Mouse (Mus musculus): ENCODE results near the gene Agbl1. TPM values are rescaled to one million over a fixed set of nuclear protein-coding genes. Genes with fewer than 3 reads are reported as not detected.
A peak's percentile ranks its signal among the peaks of the same experiment; 100 is the strongest.

The Agbl1 gene
- polyA plus RNA-seq, 1 experiment from 2014 or later: 0.22 TPM

- no peaks in the 10 kb centered on the region for H3K9me3 ChIP-seq (replicated peaks)
- H3K27me3 ChIP-seq (replicated peaks): no peaks in the 10 kb centered on the region
- H3K4me3 ChIP-seq (replicated peaks): no peak overlapping the region
- ATAC-seq (ENCODE audit: low FRiP score): no peak
- H3K4me1 ChIP-seq: no peaks in the 10 kb centered on the region
- H3K36me3 ChIP-seq: no peaks in the 10 kb centered on the region
- no peak overlapping the region for H3K9ac ChIP-seq (replicated peaks)
- H3K4me2 ChIP-seq: no peak overlapping the region
- no peak overlapping the region for H3K27ac ChIP-seq (replicated peaks)
- WGBS: 84% methylated on average over 2 of the region's 2 CpGs
These were observed 255.9 kb downstream of the Agbl1 start for GRCm38 (mm10) chr7:76485546-76485945.

- no peak overlapping the region for H3K9ac ChIP-seq (replicated peaks)
- H3K27ac ChIP-seq (replicated peaks): no peak overlapping the region
- no peaks in the 10 kb centered on the region for H3K4me1 ChIP-seq
- 80% methylated on average over 5 of the region's 5 CpGs for WGBS
- no peak overlapping the region for H3K4me2 ChIP-seq
- no peak overlapping the region for H3K4me3 ChIP-seq (replicated peaks)
- no peaks in the 10 kb centered on the region for H3K36me3 ChIP-seq
- H3K9me3 ChIP-seq (replicated peaks): no peaks in the 10 kb centered on the region
- H3K27me3 ChIP-seq (replicated peaks): no peaks in the 10 kb centered on the region
- no peak for ATAC-seq (ENCODE audit: low FRiP score)
These were observed 257.8 kb downstream of the Agbl1 start for GRCm38 (mm10) chr7:76487519-76487918.

GRCm38 (mm10) chr7:76524291-76524690 lies 294.6 kb downstream of the Agbl1 start:
- no peak overlapping the region for H3K27ac ChIP-seq (replicated peaks)
- no peaks in the 10 kb centered on the region for H3K36me3 ChIP-seq
- no peaks in the 10 kb centered on the region for H3K9me3 ChIP-seq (replicated peaks)
- no peak for ATAC-seq (ENCODE audit: low FRiP score)
- no peaks in the 10 kb centered on the region for H3K27me3 ChIP-seq (replicated peaks)
- no peaks in the 10 kb centered on the region for H3K4me1 ChIP-seq
- no peak overlapping the region for H3K9ac ChIP-seq (replicated peaks)
- WGBS: 28% methylated on average over 3 of the region's 3 CpGs
- H3K4me3 ChIP-seq (replicated peaks): no peak overlapping the region
- H3K4me2 ChIP-seq: no peak overlapping the region

GRCm38 (mm10) chr7:76546456-76546855 lies 316.8 kb downstream of the Agbl1 start:
- H3K27ac ChIP-seq (replicated peaks): no peak overlapping the region
- H3K4me3 ChIP-seq (replicated peaks): no peak overlapping the region
- ATAC-seq (ENCODE audit: low FRiP score): no peak
- no peaks in the 10 kb centered on the region for H3K27me3 ChIP-seq (replicated peaks)
- H3K36me3 ChIP-seq: no peaks in the 10 kb centered on the region
- H3K4me2 ChIP-seq: no peak overlapping the region
- 45% methylated on average over 2 of the region's 2 CpGs for WGBS
- H3K9ac ChIP-seq (replicated peaks): no peak overlapping the region
- H3K4me1 ChIP-seq: no peaks in the 10 kb centered on the region
- no peaks in the 10 kb centered on the region for H3K9me3 ChIP-seq (replicated peaks)

- H3K4me2 ChIP-seq: no peak overlapping the region
- H3K36me3 ChIP-seq: no peaks in the 10 kb centered on the region
- H3K9ac ChIP-seq (replicated peaks): no peak overlapping the region
- no peak overlapping the region for H3K27ac ChIP-seq (replicated peaks)
- no peaks in the 10 kb centered on the region for H3K4me1 ChIP-seq
- no peak for ATAC-seq (ENCODE audit: low FRiP score)
- no peak overlapping the region for H3K4me3 ChIP-seq (replicated peaks)
- H3K27me3 ChIP-seq (replicated peaks): no peaks in the 10 kb centered on the region
- no peaks in the 10 kb centered on the region for H3K9me3 ChIP-seq (replicated peaks)
These were observed 317.6 kb downstream of the Agbl1 start for GRCm38 (mm10) chr7:76547313-76547712.

GRCm38 (mm10) chr7:76551860-76552259 lies 322.2 kb downstream of the Agbl1 start:
- no peak for ATAC-seq (ENCODE audit: low FRiP score)

GRCm38 (mm10) chr7:76560564-76561258 lies 331.0 kb downstream of the Agbl1 start:
- Histone ChIP-seq H3K4me3 (replicated peaks) (no peak overlapping the region), H3K36me3 (no peaks in the 10 kb centered on the region), H3K9ac (replicated peaks) (no peak overlapping the region), H3K27me3 (replicated peaks) (no peaks in the 10 kb centered on the region), H3K9me3 (replicated peaks) (no peaks in the 10 kb centered on the region), H3K4me2 (no peak overlapping the region), H3K4me1 (no peaks in the 10 kb centered on the region), H3K27ac (replicated peaks) (no peak overlapping the region)
- peak; percentile 21; the same call in 1 of the 2 replicates for ATAC-seq (ENCODE audit: low FRiP score)

More at GRCm38 (mm10) chr7:76551860-76552259, 322.2 kb downstream of the Agbl1 start:
- no peak overlapping the region for H3K4me2 ChIP-seq
- H3K4me3 ChIP-seq (replicated peaks): no peak overlapping the region
- no peak overlapping the region for H3K9ac ChIP-seq (replicated peaks)
- no peaks in the 10 kb centered on the region for H3K9me3 ChIP-seq (replicated peaks)
- no peaks in the 10 kb centered on the region for H3K27me3 ChIP-seq (replicated peaks)
- H3K4me1 ChIP-seq: no peaks in the 10 kb centered on the region
- 70% methylated on average over 3 of the region's 3 CpGs for WGBS
- H3K36me3 ChIP-seq: no peaks in the 10 kb centered on the region
- H3K27ac ChIP-seq (replicated peaks): no peak overlapping the region

- H3K36me3 ChIP-seq: no peaks in the 10 kb centered on the region
- H3K4me3 ChIP-seq (replicated peaks): no peak overlapping the region
- H3K9ac ChIP-seq (replicated peaks): no peak overlapping the region
- no peaks in the 10 kb centered on the region for H3K9me3 ChIP-seq (replicated peaks)
- H3K27me3 ChIP-seq (replicated peaks): no peaks in the 10 kb centered on the region
- H3K27ac ChIP-seq (replicated peaks): no peak overlapping the region
- 79% methylated on average over 4 of the region's 4 CpGs for WGBS
- H3K4me2 ChIP-seq: no peak overlapping the region
- ATAC-seq (ENCODE audit: low FRiP score): no peak
- no peaks in the 10 kb centered on the region for H3K4me1 ChIP-seq
These were observed 332.8 kb downstream of the Agbl1 start for GRCm38 (mm10) chr7:76562506-76562905.

GRCm38 (mm10) chr7:76594566-76595079 lies 364.9 kb downstream of the Agbl1 start:
- ATAC-seq (ENCODE audit: low FRiP score): no peak
- Histone ChIP-seq H3K4me1 (no peaks in the 10 kb centered on the region), H3K9ac (replicated peaks) (no peak overlapping the region), H3K4me2 (no peak overlapping the region), H3K27ac (replicated peaks) (no peak overlapping the region), H3K27me3 (replicated peaks) (no peaks in the 10 kb centered on the region), H3K36me3 (no peaks in the 10 kb centered on the region), H3K9me3 (replicated peaks) (no peaks in the 10 kb centered on the region), H3K4me3 (replicated peaks) (no peak overlapping the region)
- 86% methylated on average over 5 of the region's 5 CpGs for WGBS

GRCm38 (mm10) chr7:76597812-76598211 lies 368.1 kb downstream of the Agbl1 start:
- no peaks in the 10 kb centered on the region for H3K4me1 ChIP-seq
- H3K4me3 ChIP-seq (replicated peaks): no peak overlapping the region
- ATAC-seq (ENCODE audit: low FRiP score): no peak

GRCm38 (mm10) chr7:76600050-76600690 lies 370.5 kb downstream of the Agbl1 start:
- Histone ChIP-seq H3K4me1 (no peaks in the 10 kb centered on the region), H3K27me3 (replicated peaks) (no peaks in the 10 kb centered on the region), H3K27ac (replicated peaks) (no peak overlapping the region), H3K4me3 (replicated peaks) (no peak overlapping the region), H3K9ac (replicated peaks) (no peak overlapping the region), H3K9me3 (replicated peaks) (no peaks in the 10 kb centered on the region), H3K36me3 (no peaks in the 10 kb centered on the region), H3K4me2 (no peak overlapping the region)
- ATAC-seq (ENCODE audit: low FRiP score): peak; percentile 65
- 46% methylated on average over 2 of the region's 2 CpGs for WGBS

More at GRCm38 (mm10) chr7:76597812-76598211, 368.1 kb downstream of the Agbl1 start:
- Histone ChIP-seq H3K9me3 (replicated peaks) (no peaks in the 10 kb centered on the region), H3K27me3 (replicated peaks) (no peaks in the 10 kb centered on the region), H3K27ac (replicated peaks) (no peak overlapping the region), H3K4me2 (no peak overlapping the region), H3K9ac (replicated peaks) (no peak overlapping the region), H3K36me3 (no peaks in the 10 kb centered on the region)
- 30% methylated on average over 2 of the region's 2 CpGs for WGBS

- Histone ChIP-seq H3K36me3 (no peaks in the 10 kb centered on the region), H3K9me3 (replicated peaks) (no peaks in the 10 kb centered on the region), H3K4me2 (no peak overlapping the region), H3K4me3 (replicated peaks) (no peak overlapping the region), H3K9ac (replicated peaks) (no peak overlapping the region), H3K27ac (replicated peaks) (no peak overlapping the region), H3K4me1 (no peaks in the 10 kb centered on the region), H3K27me3 (replicated peaks) (no peaks in the 10 kb centered on the region)
- no peak for ATAC-seq (ENCODE audit: low FRiP score)
These were observed 399.8 kb downstream of the Agbl1 start for GRCm38 (mm10) chr7:76629528-76629927.

Measured in neural tube, embryonic 15.5 days (tissue).